Mouse (Mus musculus) forebrain, embryonic 11.5 days (tissue): ENCODE results near the gene Ak8. TPM values are rescaled to one million over a fixed set of nuclear protein-coding genes. Genes with fewer than 3 reads are reported as not detected.

Experiments used
- ATAC-seq: fragments of 200-750 bp; cut with Nextera tagmentation; replicated peaks from 2 replicates; pipeline ENCODE4 v1.8.0; 2017; ENCODE audit warnings: moderate TSS enrichment; ENCODE audit not compliant: low FRiP score
- DNase-seq: peaks from one replicate; pipeline ENCODE4 v3.0.0-alpha.2; 2017; ENCODE audit warnings: low spot score
- H3K27ac ChIP-seq: fragments of 300-500 bp; sonication (generic); 2 replicates; pipeline ENCODE4 v1.5.1; 2014; ENCODE audit warnings: low read depth, low read length
- H3K27me3 ChIP-seq: fragments of 300-500 bp; sonication (generic); 2 replicates; pipeline ENCODE4 v1.6.1; 2014; ENCODE audit warnings: mild to moderate bottlenecking, low read length, mixed read lengths; ENCODE audit not compliant: control insufficient read depth, insufficient read depth
- H3K36me3 ChIP-seq: fragments of 300-500 bp; sonication (generic); 2 replicates; pipeline ENCODE4 v1.6.1; 2014; ENCODE audit warnings: mild to moderate bottlenecking, low read length, moderate library complexity, mixed read lengths; ENCODE audit not compliant: control insufficient read depth, insufficient read depth
- H3K4me1 ChIP-seq: fragments of 300-500 bp; sonication (generic); replicated peaks from 2 replicates; pipeline ENCODE4 v1.6.1; 2014; ENCODE audit warnings: low read length, mixed read lengths; ENCODE audit not compliant: control insufficient read depth, insufficient read depth
- H3K4me2 ChIP-seq: fragments of 300-500 bp; sonication (generic); 2 replicates; pipeline ENCODE4 v1.6.1; 2014; ENCODE audit warnings: low read depth, mild to moderate bottlenecking, low read length, moderate library complexity, mixed read lengths; ENCODE audit not compliant: severe bottlenecking
- H3K4me3 ChIP-seq: fragments of 300-500 bp; sonication (generic); 2 replicates; pipeline ENCODE4 v1.5.1; 2014; ENCODE audit warnings: low read depth, low read length
- H3K9ac ChIP-seq: fragments of 300-500 bp; sonication (generic); 2 replicates; pipeline ENCODE4 v1.6.1; 2014; ENCODE audit warnings: low read length
- H3K9me3 ChIP-seq: fragments of 300-500 bp; sonication (generic); 2 replicates; pipeline ENCODE4 v1.6.1; 2016; ENCODE audit warnings: low read length, mixed read lengths; ENCODE audit not compliant: control insufficient read depth
- WGBS: fragments of 180-500 bp; shearing (Covaris S2); extraction: QIAGEN DNeasy Blood & Tissue Kit; methylation state at CpG from one replicate; pipeline ENCODE4 v1.1.7; 2014; 5-methylcytosine and 5-hydroxymethylcytosine counted together
- microRNA-seq: library from miRNA; unstranded; fragments of <30 nt; microRNA quantifications from one replicate; pipeline ENCODE4, GENCODE M21; 2016; ENCODE audit not compliant: insufficient number of aligned reads
- polyA plus RNA-seq: library from polyadenylated mRNA; unstranded; fragments of >200 nt; fragmentation: Nextera tagmentation; extraction: Ambion mirVana; gene quantifications from 2 replicates; pipeline ENCODE4 v1.2.1, GENCODE M21; 2014

Ak8 gene
- polyA plus RNA-seq, 1 experiment from 2014 or later, result 0.48 TPM

DNA sequence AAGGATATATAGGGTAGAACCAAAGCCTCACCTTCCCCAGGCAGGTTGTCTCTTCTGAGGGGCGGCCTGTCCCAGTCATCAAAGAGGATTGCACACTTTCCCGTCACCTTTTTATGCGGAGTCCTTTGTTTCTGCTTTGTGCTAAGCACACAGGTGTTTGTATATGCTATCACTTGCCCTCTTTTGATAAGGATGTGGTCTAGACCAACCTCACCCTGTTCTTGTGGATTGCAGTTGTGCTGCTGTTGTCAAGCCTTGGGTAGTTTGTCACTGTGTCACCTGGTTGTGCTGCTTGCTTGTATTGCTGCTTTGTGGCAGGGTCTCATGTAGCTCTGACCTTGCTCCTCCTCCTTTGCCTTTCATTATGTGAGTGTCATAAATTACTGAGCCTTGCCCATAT is 152.6 kb downstream of the Ak8 start:
- Histone ChIP-seq H3K4me1 (no peaks in the 10 kb centered on the region), H3K27me3 (no peaks in the 10 kb centered on the region), H3K36me3 (no peaks in the 10 kb centered on the region; the same call in 1 of the 2 replicates), H3K9ac (no peak overlapping the region), H3K4me3 (no peak overlapping the region), H3K4me2 (no peak overlapping the region), H3K27ac (no peak overlapping the region), H3K9me3 (no peaks in the 10 kb centered on the region)
- ATAC-seq (no peak), DNase-seq (no peak)
- WGBS, result 92% methylated on average over 3 of the region's 3 CpGs

DNA sequence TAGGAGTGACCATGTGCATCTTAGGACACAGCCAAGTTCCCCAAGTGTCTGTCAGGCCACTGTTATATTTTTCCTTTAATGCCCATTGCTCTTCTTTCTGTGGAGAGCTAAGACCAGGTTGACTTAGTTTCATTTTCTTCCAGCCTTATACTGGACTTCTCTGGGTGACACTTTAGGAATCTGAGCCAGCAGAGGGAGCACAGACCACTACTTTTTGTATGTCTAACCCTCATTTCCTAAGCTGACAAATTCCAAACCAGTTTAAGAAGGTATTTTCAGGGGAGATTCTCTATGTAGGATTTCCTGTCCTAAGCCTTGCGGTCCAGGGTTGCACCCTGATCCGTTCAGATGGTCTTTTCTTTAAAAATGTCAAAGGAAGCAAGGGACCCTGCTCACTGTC is 155.8 kb downstream of the Ak8 start:
- Histone ChIP-seq H3K36me3 (no peaks in the 10 kb centered on the region), H3K9me3 (no peaks in the 10 kb centered on the region), H3K9ac (no peak overlapping the region), H3K4me2 (no peak overlapping the region), H3K27ac (no peak overlapping the region), H3K4me3 (no peak overlapping the region), H3K27me3 (no peaks in the 10 kb centered on the region), H3K4me1 (no peaks in the 10 kb centered on the region)
- no peak for ATAC-seq
- no peak for DNase-seq
- 98% methylated on average over 2 of the region's 2 CpGs for WGBS

DNA sequence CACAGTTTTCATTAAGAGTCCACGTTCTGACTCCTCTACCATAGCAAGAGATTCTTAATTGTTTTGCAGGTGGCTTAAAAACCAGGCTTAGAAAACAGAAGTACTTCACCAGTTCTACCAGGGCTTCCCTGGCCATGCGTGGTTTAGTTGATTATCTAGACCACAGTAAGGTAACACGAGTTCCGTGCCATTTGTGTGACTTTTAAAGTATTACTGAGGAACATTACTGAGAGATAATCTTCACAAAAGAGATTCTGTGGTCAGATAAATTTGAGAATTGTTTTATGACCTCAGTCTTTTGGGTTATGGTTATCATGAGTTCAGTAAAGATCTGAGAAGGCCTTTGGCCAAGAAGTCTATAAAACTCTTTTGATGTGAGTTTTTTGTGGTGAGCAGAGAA is 159.3 kb downstream of the Ak8 start:
- DNase-seq (no peak), ATAC-seq (no peak)
- no peak overlapping the region for H3K27ac ChIP-seq
- no peaks in the 10 kb centered on the region for H3K9me3 ChIP-seq
- H3K9ac ChIP-seq, result no peak overlapping the region
- 97% methylated on average over 4 of the region's 4 CpGs for WGBS
- no peak overlapping the region for H3K4me2 ChIP-seq
- no peaks in the 10 kb centered on the region; the same call in 1 of the 2 replicates for H3K36me3 ChIP-seq
- no peaks in the 10 kb centered on the region for H3K27me3 ChIP-seq
- no peak overlapping the region for H3K4me3 ChIP-seq
- no peaks in the 10 kb centered on the region for H3K4me1 ChIP-seq

DNA sequence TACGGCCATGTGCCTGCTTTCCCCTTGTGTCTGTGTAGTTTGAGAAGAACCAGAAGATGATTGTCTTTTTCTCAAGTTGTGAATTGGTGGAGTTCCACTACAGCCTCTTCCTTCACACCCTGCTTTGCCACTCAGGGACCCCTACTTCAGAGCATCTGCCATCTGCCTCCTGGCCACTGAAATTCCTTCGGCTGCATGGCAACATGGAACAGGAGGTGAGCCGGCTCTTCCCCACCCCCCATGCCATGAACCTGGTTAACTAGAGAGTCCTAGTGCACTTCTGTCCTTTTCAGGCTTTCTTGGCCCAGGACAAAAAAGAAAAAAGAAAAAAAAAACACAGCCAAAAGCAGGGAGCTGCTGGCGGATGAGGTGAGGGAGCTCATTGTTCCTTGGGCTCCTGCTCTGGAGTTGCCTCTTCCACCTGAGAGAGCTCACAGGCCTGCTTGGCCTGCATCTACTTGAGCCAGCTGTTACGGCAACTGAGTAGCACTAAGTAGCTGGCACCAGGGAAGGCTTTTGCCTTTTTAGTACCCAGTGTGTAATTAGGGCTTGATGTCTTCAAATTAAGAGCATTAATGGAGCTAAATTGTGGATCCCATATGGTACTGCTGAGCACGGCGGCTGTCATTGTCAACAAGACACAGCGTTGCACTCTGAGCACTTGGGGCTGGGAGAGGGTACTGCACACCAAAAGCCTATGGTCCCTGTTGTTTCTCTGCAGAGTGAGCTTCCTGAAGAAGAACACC is 160.9 kb downstream of the Ak8 start:
- Histone ChIP-seq H3K27me3 (no peaks in the 10 kb centered on the region), H3K4me2 (no peak overlapping the region), H3K9ac (no peak overlapping the region), H3K4me3 (no peak overlapping the region), H3K36me3 (no peaks in the 10 kb centered on the region; the same call in 1 of the 2 replicates), H3K4me1 (no peaks in the 10 kb centered on the region), H3K27ac (no peak overlapping the region), H3K9me3 (no peaks in the 10 kb centered on the region)
- ATAC-seq (no peak), DNase-seq (no peak)
- WGBS, result 87% methylated on average over 8 of the region's 8 CpGs

Small RNA genes within 50 kb of the gene (microRNA-seq; reads per million reads assigned to microRNA genes)
- 2.5 reads per million for gene Mir3088

Other genes with a start within 250 kb of the Ak8 start
- gene 1700007K13Rik, start 233.8 kb upstream of the Ak8 start, polyA plus RNA-seq, result 1.6 and 2.2 TPM in 2 replicates
- gene Mrps2, start 232.1 kb upstream of the Ak8 start, polyA plus RNA-seq, result 67.2 and 70.6 TPM in 2 replicates
- 0.35 TPM in 1 of 2 replicates, not detected in the other for gene Gbgt1, start 203.3 kb upstream of the Ak8 start, polyA plus RNA-seq
- gene Gm10134, start 194.1 kb upstream of the Ak8 start, polyA plus RNA-seq, result not detected in 2 replicates
- gene Ralgds, start 187.0 kb upstream of the Ak8 start, polyA plus RNA-seq, result 42.7 and 47.6 TPM in 2 replicates
- not detected in 2 replicates for gene Cel, start 136.8 kb upstream of the Ak8 start, polyA plus RNA-seq
- 41.6 and 42.3 TPM in 2 replicates for gene Gtf3c5, start 116.4 kb upstream of the Ak8 start, polyA plus RNA-seq
- gene Gfi1b, start 78.2 kb upstream of the Ak8 start, polyA plus RNA-seq, result 3.4 and 3.5 TPM in 2 replicates
- 27.4 and 32.4 TPM in 2 replicates for gene Tsc1, start 58.9 kb upstream of the Ak8 start, polyA plus RNA-seq
- gene Spaca9, start 437 bp upstream of the Ak8 start, polyA plus RNA-seq, result 1.5 and 2.1 TPM in 2 replicates
- 36.3 and 36.6 TPM in 2 replicates for gene Gtf3c4, start 140.2 kb downstream of the Ak8 start, polyA plus RNA-seq
- gene Ddx31, start 140.2 kb downstream of the Ak8 start, polyA plus RNA-seq, result 19.7 and 21.6 TPM in 2 replicates
- gene Barhl1, start 216.5 kb downstream of the Ak8 start, polyA plus RNA-seq, result 2.2 and 3.5 TPM in 2 replicates